Mouse (Mus musculus) activated CD4-positive, CD25-positive, alpha-beta regulatory T cell, adult 4 months (primary cell): ENCODE measurements around the gene Mdk. TPM values are rescaled to one million over a fixed set of nuclear protein-coding genes. Genes with fewer than 3 reads are reported as not detected.

Experiments used
- ATAC-seq: one replicate; pipeline ENCODE4 v1.8.0; 2017
- polyA plus RNA-seq, 2 experiments: library from polyadenylated mRNA; unstranded; fragments of 100-300 nt; shearing (Covaris generic); gene quantifications; one replicate each; pipeline ENCODE4 v1.2.1; 2017

Mdk gene
- polyA plus RNA-seq, 2 experiments from 2014 or later, result 1.2 to 2.0 TPM

DNA sequence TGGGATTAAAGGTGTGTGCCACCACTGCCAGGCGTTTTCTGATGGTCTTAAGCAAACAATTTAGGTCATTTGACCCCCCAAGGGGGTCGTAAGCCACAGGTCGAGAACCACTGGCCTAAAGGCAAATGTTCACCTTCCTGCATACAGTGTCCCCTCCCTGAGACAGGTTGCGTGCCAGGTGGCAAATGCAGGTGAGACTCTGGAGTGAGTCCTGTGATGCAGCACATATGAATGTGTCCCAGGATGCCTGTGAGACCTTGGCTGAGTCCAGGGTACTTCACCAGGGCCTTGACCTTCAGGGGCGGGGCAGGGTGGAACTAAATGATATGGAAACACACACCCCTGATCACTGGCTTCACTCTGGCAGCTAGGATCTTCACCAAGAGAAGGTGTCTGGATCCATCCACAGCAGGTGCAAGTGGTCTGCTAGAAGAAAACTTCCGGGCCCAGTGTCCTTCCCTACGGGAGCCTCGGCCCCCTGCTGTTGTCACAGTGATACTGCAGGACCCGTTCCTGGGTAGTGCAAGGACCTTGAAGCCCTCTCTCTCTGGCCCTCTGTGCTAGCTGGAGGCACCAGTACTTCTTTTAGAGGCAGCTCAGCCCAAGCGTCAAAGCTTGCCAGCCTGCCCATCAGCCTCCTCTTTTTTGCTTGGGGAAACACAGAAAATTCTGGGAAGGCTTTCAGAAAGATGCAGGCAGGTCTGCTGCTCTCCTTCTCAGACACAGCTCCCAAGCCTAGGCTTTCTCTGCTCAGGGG lies 26.8 kb upstream of the Mdk start:
- ATAC-seq, result no peak

DNA sequence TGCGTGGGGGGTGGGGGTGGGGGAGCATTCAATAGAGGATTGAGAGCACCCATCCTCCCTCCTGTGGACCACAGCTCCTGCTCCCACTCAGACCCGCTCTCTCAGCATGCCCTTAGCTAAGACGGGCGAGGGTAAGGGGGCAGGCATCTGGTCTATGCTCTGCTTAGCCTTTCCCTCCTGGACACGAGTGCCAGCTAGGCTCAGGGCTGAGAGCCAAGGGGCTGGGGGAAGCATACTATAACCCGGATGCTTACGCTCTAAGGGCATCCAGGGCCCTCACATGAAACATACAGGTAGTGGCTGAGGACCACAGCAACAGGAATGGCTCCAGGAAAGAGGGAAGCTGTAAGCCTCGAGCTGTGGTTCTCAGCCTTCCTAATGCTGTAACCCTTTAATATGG lies 26.0 kb upstream of the Mdk start:
- ATAC-seq, result no peak

DNA sequence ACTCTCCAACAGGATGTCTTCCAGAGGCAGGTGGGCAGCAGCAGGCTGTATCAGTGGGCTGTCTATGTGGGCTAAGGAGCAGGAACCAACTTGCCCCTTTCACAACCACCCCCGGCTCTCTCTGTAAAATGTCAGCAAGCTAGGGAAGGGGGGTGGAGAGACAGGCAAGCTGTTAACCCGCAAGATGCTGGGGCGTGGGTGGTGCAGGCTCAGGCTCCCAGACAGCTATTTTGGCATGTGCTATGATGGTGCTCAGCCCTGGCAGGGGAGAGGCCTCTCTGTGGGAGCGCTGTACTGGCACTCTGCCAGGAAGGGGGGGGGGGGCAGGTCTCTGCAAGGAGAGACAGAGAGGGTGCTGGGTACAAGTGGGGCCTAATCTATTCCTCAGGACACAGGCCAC lies 25.0 kb upstream of the Mdk start:
- peak; percentile 69 for ATAC-seq

DNA sequence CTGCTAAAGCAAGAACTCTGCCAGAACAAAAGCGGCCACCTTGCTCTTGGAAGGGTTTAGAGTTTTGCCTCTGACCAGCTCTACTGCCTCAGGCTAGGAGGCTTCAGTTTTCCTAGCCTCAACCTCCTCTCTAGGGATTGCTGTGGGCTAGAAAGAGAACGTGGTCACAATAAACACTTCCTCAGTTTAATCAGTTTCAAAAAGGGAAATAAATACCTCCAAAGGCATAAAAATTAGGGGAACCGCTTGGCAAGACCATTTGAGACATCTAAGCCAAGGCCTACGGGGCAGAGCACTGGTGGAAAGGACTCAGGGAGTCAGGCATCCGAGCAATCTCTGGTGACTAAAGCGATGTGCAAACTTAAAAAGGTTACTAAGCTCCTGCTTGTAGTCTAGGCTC lies 23.8 kb upstream of the Mdk start:
- ATAC-seq, result no peak

DNA sequence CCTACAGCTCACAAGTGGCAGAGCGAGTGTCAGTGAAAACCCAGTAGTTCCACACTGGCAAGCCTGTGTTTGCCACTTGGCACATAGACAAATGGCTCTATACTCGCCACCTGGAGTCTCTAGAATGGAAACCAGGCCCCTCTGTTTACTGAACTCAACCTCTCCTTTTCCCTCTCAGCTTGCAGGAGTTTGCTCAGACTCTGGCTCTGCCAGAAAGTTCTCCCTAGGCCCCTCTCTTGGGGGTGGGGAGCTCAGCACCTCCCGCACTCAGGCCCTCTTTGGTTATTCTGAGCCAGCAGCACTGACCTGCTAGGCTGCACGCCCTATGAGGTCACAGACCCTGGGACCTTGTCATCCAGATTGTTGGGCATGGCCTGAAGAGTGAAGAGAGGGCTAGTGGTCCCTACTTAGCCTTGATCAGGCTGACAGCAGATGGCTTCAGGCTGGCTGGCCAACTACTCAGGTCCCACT lies 23.1 kb upstream of the Mdk start:
- ATAC-seq, result no peak

DNA sequence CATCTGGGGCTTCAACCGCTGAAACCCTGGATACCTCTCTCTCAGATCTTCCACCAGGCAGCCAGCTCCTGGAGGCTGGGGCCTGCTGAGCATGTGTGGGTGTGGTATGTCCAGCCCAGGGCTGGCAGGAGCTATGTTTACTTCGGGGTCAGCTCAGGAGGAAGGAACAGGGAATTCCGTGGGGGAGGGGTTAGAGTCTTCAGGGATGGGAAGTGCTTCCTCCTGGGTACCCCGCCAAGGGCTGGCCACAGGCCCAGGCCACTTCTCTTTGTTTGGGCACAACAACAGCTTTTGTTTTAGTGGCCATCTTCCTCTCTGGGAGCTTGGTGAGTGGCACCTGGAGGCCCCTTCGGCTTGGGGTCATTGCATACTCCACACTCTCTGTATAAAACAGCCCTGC lies 21.7 kb upstream of the Mdk start:
- ATAC-seq, result no peak

DNA sequence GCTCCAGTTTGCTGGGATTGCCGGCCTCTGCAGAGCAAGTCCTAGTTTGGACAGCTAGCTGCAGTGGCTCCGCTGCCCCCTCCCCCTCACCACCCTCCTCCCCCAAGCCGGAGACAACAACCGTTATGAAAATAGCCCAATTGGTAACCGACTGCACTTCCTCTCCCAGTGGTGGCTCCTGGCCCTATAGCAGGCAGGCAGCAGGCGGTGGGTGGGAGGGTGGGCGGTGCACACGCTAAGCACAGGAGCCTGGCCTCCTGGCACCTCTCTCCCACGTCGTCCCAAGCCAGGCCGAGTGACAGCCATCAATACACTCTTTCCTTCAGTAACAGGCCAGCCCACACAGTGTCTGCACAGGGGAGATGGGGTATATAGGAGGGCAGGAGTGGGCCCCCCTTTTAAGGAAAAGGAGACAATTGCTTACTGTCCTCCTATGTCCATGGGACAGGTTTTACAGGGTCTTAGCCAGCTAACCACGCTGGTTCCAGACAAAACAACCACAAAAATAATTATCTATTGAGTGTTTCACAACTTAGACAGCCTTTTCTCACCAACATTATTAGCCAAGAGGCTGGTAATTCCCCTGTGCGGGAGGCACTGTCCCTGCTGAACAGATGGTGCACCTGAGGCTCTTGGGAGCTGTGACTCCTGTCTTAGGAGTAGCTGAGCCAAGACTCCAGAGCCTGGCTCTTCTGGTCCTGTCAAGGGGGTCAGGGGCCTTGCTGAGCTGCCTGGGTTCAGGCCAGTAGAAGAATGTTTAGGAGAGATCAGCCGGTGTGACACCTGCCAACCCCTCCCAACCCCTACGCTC lies 18.4 kb upstream of the Mdk start:
- ATAC-seq, result peak; percentile 84

DNA sequence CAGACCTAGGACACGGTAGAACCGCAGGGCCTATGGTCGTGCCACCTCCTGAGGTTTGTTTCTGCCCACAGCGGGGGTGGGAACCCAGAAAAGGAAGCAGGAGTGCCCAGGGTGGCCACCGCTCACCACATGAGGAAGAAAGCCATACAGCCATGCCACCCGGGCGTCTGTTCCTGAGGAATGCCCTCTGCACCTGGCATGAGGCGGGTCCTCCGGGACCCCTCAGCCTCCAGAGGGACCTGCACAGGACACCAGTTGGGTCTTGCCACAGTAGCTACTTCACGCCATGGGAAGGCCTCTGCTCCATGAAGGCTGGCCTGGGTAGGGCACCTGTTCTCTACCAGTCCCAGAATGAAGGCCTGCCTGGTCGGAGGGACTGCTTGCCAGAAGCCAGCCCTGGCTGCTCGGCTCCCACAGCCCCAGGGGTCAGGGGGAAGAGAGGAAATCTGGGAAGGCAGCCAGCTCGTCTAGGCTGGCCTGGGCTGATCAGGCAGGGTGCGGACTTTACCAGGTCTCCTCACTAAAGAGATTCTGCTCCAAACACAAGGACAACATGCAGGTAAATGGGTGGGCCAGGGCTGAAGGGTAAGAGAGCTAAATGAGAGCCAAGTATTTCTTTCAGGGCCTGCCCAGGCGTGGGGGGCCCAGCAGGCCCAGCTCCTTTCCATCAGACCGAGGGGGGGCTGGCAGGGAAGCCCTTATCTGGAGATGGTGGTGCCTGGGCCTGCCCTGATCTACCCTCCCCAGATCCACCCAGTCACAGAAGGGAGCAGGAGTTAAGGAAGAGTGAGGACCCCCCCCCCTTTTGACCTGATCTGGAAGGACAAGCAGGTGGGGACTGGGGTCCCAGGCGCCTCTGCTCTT lies 17.5 kb upstream of the Mdk start:
- no peak for ATAC-seq

DNA sequence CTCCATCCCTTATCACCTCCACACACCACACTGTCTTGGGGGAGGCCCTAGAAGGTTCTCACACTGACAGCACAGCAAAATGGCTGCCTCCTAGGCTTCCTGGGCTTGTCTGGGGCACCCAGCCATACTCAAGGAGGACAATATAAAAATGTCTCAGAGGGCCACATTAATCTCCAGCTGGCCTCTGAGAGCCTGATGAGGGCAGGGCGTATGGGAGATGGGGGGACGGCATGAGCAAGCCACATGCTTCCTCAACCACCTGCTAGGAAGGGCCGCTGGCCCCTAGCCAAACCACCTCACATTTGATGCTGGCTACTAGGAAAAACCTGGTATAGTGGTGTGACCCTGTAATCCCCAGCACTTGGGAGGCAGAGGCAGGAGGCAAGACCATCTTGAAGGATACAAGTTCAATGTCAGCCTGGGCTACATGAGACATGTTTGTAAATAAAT lies 16.7 kb upstream of the Mdk start:
- no peak for ATAC-seq

DNA sequence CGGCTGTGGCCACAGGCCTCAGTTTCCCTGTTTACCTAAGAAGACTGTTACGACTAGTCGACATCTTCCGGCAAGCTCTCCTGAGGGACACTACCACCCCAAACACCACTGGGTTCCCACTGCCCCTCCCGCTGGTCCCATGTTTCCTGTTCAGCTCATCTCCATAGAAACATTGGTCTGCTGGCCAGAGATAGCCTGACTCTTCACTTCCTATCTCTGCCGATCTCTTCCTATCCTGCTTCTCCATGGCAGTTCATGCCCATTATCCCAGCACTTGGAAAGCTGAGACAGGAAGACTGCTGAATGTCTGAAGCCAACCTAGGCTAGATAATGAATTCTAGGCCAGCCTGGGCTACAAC lies 16.0 kb upstream of the Mdk start:
- ATAC-seq, result no peak

DNA sequence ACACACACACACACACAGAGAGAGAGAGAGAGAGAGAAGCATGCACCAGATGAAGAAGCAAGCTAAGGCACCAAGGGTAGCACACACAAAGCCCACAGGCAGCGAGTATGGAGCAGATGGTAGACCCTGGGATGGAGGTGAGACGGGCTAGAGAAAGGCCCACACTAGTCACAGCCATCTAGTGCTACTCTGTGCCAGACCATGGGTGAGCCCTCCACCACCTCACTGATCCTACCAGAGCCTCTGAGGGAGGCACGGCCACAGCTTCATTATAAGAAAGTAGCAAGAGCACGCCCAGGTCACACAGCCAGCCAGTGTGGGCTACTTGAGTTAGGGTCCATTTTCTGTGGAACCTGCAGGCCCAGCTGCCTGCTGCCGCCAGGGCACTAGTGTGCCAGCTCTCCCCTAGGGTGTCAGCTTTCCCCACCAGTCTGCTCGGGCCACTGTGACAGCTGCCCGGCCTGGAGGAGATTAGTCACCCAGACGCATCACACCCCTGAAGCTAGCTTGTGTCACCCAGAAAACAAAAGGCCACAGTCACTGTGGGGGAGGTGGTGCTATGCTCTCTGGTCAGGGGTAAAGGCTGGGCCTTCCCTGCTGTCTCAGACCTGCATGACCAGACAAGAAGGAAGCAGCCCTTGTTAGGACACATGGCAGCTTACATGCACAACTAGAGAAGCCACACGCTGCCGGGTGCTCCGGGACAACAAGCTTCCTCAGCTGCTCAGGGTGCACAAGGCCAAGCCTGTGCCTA lies 15.5 kb upstream of the Mdk start:
- ATAC-seq, result peak; percentile 7

DNA sequence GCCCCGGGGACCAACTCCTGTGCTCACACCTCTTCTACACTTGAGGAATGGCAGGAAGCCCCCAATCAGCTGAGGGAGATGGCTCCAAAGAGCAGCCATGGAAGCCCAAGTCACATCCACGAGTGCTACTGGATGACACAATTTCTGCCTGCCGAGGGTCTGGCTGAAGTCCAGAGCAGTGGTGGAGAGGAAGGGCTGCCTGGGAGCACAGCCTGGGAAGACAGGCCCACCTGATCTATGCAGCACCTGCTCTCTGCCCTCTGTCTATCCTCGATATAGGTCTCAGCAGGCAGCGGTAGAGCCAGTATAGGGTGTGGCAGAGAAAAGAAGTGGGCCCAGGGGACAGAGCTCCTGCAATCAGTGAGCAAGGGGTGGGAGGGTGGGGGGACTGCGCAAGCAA lies 14.7 kb upstream of the Mdk start:
- ATAC-seq, result no peak

DNA sequence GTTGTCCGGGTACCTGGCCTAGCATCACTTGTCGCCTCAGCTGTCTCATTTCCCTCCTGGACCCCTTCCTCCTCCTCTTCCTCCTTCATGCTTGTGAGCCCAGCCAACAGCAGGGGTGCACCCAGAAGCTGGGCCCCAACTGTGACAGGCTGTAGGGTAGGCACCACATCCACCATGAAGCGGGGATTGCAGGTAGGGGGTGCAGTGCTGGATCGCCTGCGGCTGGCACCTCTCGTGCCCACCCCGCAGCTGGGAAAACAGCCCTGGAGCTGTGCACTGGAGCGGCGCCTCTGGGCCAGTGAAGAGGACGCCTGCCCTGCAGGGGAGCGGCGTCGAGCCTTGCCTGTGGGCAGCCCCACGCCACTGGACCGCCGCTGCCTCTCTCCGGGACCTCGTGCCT lies 13.4 kb upstream of the Mdk start, which contains the start of gene Gm9821:
Gene Gm9821 (plus strand): TSS at position 221 of the 400 bp plus-strand sequence.
- no peak for ATAC-seq

DNA sequence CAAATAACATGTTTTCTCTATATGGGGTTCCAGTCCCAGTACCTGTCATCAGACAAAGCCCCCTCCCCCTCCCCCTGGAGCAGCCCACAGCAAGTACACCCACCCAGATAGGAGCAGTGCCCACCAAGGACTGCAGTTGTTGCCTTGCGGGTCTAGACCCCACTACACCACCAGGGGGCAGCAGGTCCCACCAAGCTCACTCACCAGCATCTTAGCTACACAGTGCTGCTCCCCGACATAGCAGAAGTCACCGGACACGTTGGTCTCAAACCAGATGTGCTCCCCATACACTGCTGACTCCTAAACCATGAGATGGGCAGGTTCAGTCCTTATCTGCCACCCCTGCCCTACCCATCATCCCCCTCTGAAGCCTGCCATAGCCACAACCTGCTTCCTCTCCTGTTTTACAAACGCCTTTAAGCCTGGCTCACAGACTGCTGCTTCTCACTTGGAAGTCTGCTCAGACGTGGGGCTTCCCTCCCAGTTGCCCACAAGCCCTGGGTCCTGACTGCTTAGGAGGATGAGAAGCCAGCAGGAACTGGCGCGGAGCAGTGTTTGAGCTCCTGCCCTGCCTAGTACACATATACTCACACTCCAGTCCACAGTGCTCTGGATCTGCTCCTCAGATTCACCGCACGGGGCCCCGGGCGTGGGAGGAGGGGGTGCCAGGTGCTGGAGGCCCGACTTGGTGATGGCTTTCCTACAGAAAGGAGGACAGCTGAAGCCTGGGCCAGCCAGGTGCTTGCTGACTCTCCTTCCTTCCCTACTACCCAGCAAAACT lies 12.3 kb upstream of the Mdk start:
- ATAC-seq, result peak; percentile 70

DNA sequence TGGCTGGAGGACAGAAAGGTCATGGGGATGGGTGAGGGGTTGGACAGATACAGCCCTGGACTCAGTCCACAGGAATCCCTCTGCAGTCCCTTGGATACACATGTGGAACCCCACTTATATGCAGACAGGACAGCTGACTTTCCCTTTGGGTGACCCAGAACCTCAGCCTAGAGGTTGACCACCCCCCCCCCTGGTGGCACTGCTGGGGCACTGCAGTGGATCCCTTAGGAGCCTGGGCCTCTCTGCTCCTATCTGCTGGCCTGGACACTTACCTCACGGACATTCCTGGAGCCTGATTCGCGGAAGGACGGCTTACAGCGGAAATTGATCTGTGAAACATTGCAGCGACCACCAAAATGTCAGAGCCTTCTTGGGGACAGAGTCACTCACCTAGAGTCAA lies 10.3 kb upstream of the Mdk start:
- no peak for ATAC-seq

DNA sequence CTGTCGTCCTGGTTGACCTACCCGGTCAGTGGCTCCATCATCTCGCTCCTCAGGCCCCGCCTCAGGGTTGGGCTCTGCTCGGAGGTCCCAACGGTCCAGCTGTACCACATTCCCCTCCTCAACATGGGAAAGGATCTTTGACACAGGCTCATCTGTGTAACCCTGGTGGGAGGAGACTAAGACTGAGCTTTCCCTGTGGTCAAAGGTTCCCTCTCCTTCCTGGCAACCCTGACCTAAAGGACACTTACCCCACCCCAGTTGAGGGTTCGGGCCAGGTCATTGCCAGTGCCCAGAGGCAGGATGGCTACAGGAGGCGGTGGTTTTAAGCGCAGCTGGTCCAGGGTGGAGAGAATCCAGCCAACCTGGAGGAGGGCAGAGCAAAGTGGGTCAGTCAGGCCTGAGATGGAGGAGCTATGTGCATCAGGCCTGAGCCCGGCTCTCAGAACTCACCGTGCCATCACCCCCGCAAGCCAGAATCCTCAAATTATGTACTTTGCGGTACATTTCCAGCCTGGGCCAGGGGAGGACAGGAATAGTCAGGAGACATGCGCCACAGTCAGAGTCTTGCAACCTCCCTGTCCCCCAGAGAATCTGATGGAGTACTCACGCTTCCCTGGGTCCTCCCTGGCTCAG lies 7.3 kb upstream of the Mdk start:
- no peak for ATAC-seq

DNA sequence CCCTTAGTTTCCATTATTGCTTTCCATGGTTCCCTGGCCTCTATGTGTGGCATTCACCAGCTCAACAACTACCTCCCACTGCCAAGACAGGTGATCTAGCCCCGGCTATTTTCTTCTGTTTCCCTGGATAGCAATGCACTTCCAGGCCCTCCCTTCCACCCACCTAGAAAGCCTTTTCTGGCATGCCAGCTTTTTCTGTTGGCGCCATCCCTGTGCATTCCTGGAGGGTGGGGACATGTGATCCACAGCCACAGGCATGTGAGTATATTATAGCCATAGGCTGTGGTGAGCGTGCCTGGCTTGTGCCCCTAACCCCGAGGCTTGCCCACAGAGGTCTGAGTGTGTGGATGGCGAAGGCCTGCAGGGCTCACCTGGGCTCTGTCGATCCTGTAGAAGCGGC lies 4.1 kb upstream of the Mdk start:
- ATAC-seq, result no peak

DNA sequence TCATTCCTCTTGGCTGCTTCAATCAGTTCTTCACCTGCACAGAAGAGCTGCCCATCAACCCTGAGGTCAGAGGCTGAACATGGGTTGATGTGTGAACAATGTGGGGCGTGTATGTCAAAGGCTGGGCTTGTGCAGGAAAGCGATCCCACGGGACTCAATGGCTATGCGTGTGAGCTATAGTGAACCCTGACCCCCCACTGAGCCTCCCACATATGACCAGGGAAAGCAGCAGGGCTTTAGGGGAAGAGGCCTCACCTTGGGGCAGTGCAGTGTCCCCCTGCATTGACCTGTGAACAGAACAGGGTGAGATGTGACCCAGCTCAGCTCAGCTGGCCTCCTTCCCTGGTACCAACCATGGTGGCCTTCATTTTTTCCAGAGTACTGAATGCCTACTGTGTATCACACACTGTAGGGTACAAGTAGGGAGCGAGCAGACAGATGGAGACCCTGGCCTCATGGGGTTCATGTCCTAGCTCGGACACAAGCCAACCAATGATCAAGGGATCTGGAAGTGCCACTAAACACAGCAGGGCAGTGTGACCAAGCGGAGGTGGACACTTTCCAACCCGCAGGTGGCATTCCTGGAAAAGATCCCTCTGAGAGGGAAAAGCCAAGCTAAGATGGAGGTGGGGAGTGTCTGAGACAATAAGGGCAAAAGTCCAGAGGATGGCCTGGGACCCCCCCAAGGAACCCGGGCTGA lies 2.9 kb upstream of the Mdk start:
- ATAC-seq, result no peak

DNA sequence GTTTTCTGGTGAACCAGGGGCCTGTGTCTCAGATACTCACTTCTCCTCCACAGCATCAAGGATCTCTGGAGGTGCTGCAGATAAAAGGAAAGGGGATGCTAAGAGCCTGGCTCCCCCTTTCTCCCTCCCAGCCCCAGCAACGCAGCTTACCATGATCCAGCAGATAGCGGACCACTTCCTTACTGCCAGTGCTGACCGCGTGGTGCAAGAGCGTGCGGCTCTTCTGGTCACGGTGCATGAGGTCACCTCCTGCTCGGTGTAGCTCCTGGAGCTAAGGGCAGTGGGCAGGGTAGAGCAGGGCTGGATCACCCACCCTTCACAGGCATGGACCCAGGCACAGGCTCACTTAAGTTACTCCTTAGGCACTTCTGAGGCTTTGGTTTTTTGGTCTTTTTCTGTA lies 1.9 kb upstream of the Mdk start:
- no peak for ATAC-seq

DNA sequence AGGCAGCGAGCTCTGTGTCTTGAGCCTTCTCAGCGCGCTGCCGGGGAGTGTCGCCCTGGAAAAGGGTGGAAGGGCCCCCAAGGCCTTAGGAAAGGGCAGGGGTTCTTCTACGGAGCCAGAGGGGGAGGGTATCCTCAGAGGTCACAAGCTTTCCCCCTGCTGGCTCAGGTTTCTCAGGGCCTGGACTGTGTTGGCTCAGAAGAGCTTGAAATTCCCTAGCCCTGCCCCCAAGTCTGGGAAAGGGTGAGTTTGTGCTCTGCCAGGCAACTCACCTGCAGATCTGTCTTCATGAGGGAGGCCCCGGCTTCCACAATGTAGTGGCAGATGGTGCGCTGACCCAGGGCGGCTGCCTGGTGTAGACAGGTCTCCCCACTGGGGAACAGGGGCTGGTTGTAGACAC lies 1.4 kb upstream of the Mdk start:
- no peak for ATAC-seq
